8 mouse cellular contexts compared by ENCODE assay signal in genomic region chr11:97703039-97703826, GRCm38 (mm10). TPM values are rescaled to one million over a fixed set of nuclear protein-coding genes. Genes with fewer than 3 reads are reported as not detected.
DNase-seq lines count a peak whose midpoint lies in the region; ATAC-seq lines count a peak whose summit lies in the region.

Psmb3 (plus strand) TSS chr11:97703399.

- peaks cover 25% of the 10 kb centered on the region for H3K4me1 ChIP-seq in lung, embryonic 16.5 days (replicated peaks; ENCODE audit: control insufficient read depth, insufficient read depth, low read length)

- H3K27ac ChIP-seq in lung, embryonic 16.5 days (ENCODE audit: low read length): peak within 1 kb of the TSS; percentile 94

- peak; percentile 100 for DNase-seq in MEL-GATA-1-ER (ENCODE audit: extremely low read depth, low read depth)
- peak; percentile 99 for DNase-seq in cerebellum, adult 8-10 months
- DNase-seq in forelimb bud, embryonic 11.5 days (ENCODE audit: low read depth, low spot score): peak; percentile 100
- DNase-seq in layer of hippocampus, adult 9-10 months (ENCODE audit: low spot score): peak; percentile 100
- DNase-seq in ovary, postnatal 10 days (ENCODE audit: low spot score): peak; percentile 98
- peak; percentile 98 to 99 for DNase-seq in thymus, postnatal 10 days (ENCODE audit: low spot score in 2 of 2)

- H3K4me2 ChIP-seq in lung, embryonic 16.5 days (ENCODE audit: low read depth, low read length): peak within 1 kb of the TSS; percentile 90

- no peaks in the 10 kb centered on the region for H3K27me3 ChIP-seq in lung, embryonic 16.5 days (ENCODE audit: control insufficient read depth, insufficient read depth, low read depth, low read length)

- no peaks in the 10 kb centered on the region for H3K9me3 ChIP-seq in lung, embryonic 16.5 days (ENCODE audit: control insufficient read depth, low read length)

- under 1% methylated on average over 35 of the region's 35 CpGs for WGBS in lung, embryonic 16.5 days

- ATAC-seq in hematopoietic stem cell, adult 5-6 weeks (replicated peaks in 1 of 2; ENCODE audit: insufficient read depth in 1 of 2, low FRiP score in 2 of 2, low TSS enrichment in 1 of 2, low read depth in 1 of 2, poor library complexity in 2 of 2, severe bottlenecking in 2 of 2): peak; percentile 88 to 90
- peak; percentile 85 for ATAC-seq in lung, embryonic 16.5 days (ENCODE audit: low read depth)

- peak within 1 kb of the TSS; percentile 95 for H3K4me3 ChIP-seq in lung, embryonic 16.5 days (ENCODE audit: low read length)

- H3K9ac ChIP-seq in lung, embryonic 16.5 days (ENCODE audit: low read length): peak within 1 kb of the TSS; percentile 95

- peaks cover 12% of the 10 kb centered on the region for H3K36me3 ChIP-seq in lung, embryonic 16.5 days (ENCODE audit: control insufficient read depth, insufficient read depth, low read length)

RNA-seq across cellular contexts. Expression of gene Psmb3, which starts in this region (rescaled TPM):
- total RNA-seq in hematopoietic stem cell, adult 5-6 weeks (2017): 93.0 and 116 TPM in 2 replicates
- 430 and 457 TPM in 2 replicates for polyA plus RNA-seq in lung, embryonic 16.5 days (2015; fragmentation: Nextera tagmentation; extraction: Ambion mirVana)

Comparison
In these comparisons a context has a peak if more than half of its experiments do, and no peak if none do; other contexts are left out.
1. Peak in every context shown above with its lines: DNase-seq, ATAC-seq, H3K4me3 ChIP-seq and H3K27ac ChIP-seq.